Mouse (Mus musculus): ENCODE results near the gene Ugt1a10.
"Not testable (repeated sequence)": the region's sequence is repeated elsewhere in the genome, so short reads cannot be mapped to it uniquely, and the experiment has no call there.

Ugt1a10 gene

DNA sequence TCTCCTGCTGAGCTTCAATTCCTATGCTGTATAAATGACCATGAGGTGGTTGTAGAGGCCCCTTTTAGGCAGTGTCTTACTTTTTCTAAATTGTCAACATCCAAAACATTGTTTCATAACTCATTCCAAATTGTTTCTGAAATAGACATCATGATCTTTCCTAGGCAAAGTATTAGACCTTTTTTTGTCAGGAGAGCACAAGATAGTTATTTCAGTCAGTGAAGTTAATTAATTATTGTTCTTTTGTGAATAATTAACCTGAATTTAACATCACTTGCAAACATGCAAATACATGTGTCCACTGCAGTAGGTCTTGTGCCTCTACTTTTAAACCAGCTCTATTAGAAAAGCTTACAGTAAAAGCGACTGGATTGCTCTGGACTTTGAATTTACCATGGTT is at the start of gene Ugt1a10:
TSS of gene Ugt1a10 (plus strand) at position 301 of the 400 bp plus-strand sequence.
- in situ Hi-C loops (cut with MboI, MseI) = loop anchor here in 1 of 2 experiments (5.0 kb wide), 1 partner anchor 48 kb away; the partner anchor contains the start of gene Usp40

DNA sequence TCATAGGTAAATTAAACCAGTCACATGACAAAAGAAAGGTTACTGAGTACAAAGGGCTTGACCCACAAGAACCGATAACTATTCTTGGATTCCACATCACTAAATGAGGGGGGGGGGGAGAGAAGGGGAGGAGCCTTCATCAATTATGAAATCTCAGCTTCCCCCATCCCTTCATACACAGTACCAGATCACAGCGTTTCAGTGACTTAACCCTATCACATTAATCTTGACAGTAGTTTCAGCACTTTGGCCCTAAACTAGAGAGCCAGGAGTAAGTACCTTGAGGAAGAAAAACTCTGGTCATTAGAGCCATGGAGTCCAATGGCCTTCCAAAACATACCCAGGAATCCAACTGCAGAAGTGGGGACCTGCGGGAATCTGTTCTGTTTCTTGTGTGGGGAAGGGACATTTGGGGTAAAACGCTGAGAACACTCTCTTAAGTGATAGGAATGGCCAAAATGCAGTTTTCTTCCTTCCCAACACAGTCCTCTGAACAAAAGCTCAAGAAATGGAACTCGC is 47.4 kb upstream of the Ugt1a10 start:
- in situ Hi-C loops (cut with MboI, MseI) = loop anchor here in 1 of 2 experiments (5.0 kb wide), 1 partner anchor 50 kb away; the partner anchor contains the start of gene Ugt1a10

DNA sequence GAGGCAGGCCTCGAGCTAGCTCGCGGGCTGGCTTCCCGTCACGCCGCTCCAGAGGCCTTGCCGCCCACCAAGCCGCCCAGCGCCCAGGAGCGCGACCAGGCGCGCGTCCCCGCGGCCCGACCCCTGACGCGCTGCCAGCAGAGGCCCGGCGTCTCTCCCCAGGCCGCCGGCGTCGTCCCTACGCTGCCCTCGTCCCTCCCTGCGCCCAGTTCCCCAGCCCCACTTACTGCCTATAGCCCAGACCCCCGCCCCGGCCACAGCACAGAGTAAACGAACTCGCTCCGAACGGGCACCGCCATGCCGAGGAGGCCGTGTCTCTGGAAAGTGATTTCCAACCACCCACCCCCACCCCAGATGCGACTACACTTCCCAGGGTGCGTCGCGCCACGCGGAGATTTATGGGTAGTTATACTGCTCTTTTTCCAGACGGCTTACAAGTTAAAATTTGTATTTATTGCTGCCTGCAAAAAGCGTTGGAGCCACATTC is 46.9 kb upstream of the Ugt1a10 start, which contains the start of gene Usp40:
TSS of gene Usp40 (minus strand) at position 341 of the 487 bp plus-strand sequence.
- in situ Hi-C loops (cut with MboI, MseI) = loop anchor here in 1 of 2 experiments (5.0 kb wide), 1 partner anchor 49 kb away; the partner anchor contains the start of gene Ugt1a10

DNA sequence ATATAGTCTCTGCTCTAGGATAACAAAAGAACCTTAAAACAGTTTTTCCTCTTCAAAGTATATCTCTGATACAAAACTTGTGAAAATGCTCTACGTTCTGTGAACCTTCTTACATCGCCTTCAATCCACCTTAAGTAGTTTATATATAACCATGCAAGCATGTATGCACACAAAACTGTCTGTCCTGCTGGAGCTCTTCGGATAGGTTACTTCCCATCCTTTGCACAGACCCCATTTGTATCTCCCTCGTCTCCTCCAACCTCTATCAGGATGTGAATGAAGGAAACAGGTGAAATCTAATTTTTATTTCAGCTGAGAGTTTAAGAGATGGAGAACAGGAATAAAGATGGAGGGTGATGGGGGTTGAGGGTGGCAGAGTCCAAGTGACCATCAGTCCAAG is 46.5 kb upstream of the Ugt1a10 start:
- in situ Hi-C loops (cut with MboI, MseI) = loop anchor here in 1 of 2 experiments (5.0 kb wide), 1 partner anchor 49 kb away; the partner anchor contains the start of gene Ugt1a10

DNA sequence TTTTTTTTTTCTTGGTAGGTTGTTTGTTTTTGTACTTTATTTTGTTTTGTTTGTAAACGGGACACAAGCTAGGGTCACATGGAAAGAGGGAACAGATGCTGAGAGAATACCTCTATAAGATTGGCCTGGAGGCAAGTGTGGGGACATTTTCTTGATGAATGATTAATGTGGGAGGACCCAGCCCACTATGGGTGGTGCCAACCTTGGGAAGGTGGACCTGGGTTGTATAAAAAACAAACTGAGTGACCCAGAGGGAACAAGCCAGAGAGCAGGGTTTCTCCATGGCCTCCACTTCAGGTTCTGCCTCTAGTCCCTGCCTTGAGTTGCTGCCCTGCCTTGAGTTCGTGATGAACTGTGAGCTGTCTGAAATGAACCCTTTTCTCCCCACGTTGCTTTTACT is 45.7 kb upstream of the Ugt1a10 start:
- in situ Hi-C loops (cut with MboI, MseI) = loop anchor here in 1 of 2 experiments (5.0 kb wide), 1 partner anchor 48 kb away; the partner anchor contains the start of gene Ugt1a10

DNA sequence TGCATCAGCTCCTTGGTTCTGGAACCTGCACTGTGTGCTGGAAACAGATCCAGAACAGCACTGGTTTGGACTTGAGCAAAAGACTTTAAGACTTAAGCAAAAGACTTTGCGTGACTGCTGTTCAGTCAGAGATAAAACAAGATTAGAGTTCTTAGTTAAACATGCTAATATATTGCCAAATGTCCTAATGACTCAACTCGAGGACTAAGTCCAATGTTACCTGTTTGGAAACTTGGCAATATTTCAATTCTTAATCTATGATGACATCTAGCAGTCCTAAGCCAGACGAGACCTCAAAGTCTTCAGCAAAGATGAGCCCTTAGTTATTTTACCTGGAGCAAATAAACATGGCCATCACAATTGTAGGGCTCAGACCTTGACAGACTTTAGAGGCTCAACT is 41.5 kb upstream of the Ugt1a10 start:
- in situ Hi-C loops (cut with MboI, MseI) = no loop called here

DNA sequence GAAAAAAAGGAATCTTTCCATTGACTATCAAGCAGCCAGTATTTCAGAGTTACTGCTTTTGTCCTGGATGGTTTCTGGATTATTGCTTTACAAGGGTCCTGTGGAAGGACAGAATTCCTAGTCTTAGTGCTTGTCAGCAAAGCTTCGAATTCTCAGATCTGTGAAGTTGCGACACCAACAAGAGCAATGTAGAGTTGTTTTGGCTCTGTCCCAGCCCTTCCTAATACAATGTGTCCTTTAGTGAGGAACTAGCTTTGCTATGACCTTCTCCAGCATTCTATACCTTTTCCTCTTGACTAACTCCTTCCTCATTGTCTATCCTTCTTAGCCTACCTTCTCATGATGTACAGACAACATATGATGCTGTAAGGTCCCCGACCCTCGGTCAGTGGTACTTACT is 41.0 kb upstream of the Ugt1a10 start:
- in situ Hi-C loops (cut with MboI, MseI) = no loop called here

DNA sequence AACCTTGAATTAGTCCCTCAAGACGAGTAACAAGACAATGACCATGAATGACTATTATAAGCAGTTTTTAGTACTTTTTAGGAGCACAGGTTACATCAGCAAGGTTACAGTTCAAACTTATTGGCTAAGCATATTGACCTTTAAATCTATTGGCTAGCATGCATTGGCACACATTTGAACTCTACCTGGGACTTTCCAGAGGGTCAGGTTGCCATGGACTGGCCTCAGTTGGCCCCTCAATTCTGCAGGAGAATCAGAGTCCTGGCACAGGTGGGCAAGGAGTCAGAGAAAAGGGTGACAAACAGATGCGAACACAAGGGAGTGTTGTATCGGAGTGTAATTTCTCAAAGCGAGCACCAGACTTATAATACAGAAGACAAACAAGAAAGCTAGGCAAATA is 40.5 kb upstream of the Ugt1a10 start:
- in situ Hi-C loops (cut with MboI, MseI) = loop anchor here in 1 of 2 experiments (5.0 kb wide), 1 partner anchor 108 kb away; no protein-coding TSS in a partner anchor

DNA sequence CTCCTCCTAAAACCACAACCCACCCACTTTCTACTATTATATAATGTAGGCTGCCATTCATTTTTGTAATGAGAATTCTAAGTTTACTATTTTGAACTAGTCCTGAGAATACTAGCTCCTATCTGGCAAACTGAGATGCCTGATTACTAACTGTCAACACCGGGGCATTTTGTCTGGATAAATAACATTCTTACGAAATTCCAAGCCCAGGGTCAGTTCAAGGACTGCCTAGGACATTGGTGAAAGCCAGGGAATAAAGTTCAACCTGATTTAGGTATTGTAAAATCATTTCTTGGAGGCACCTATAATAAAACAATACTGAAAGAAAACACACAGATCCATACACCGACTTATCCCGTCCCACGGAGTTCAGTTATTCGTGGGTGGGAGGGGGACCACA is 39.8 kb upstream of the Ugt1a10 start:
- in situ Hi-C loops (cut with MboI, MseI) = loop anchor here in 1 of 2 experiments (5.0 kb wide), 1 partner anchor 107 kb away; no protein-coding TSS in a partner anchor

DNA sequence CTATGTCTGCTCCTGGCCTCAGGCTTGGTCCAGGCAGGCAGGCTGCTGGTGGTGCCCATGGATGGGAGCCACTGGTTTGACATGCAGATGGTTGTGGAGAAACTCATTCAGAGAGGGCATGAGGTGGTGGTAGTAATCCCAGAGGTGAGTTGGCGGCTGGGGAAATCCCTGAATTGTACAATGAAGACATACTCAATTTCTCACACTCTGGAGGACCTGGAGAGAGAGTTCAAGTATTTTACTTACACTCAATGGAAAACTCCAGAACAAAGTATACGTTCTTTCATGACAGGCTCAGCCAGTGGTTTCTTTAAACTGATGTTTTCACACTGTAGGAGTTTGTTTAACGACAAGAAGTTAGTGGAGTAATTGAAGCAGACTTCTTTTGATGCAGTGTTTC is 29.9 kb upstream of the Ugt1a10 start:
- in situ Hi-C loops (cut with MboI, MseI) = not testable (repeated sequence)

DNA sequence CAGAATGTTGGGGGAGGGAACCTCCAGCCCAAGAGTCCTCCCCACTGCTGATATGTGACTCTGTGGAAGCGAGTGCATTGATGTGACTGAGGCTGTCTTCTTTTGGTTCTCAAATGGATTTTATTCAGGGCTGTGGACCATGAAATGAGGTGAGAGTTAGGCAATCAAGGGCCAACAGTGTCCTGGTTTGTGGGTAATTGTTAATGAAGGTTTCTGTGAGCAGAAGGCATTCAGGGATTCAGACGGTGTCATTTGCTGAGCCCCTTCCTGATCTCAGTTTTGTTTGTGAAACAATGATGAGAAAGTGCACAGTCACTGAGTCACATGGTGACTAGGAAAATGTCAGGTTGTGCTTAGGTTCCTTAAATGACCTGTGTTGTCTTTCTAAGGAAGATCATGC is 12.1 kb upstream of the Ugt1a10 start:
- in situ Hi-C loops (cut with MboI, MseI) = not testable (repeated sequence)

DNA sequence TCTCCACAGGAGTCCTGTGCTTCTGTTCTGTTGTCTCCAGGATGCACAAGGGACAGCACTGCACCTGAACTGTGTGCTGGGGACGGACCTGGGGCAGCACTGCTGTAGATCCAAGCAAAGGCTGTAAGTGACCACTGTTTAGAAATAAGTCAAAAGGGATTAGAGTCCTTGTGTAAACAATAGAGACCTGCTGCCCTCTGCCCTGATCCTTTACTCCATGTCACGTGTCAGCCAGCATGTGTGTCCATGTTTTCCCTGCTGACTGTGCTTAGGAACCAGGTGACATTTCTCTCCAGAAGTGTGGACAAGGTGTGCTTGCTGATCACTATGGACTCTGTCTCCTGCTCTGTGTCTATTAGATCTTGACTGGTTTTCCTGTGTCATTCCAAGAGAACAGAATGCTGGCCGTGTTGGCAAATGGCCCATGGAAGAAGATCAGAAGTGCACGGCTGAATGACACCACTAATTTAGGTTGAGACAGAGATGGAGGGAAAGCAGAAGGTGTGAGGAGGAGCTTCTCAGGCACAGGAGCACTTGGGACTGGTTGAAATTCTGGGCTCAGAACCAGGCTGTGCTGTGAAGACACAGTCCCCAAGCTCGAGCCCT is 10.3 kb upstream of the Ugt1a10 start:
- in situ Hi-C loops (cut with MboI, MseI) = not testable (repeated sequence)

DNA sequence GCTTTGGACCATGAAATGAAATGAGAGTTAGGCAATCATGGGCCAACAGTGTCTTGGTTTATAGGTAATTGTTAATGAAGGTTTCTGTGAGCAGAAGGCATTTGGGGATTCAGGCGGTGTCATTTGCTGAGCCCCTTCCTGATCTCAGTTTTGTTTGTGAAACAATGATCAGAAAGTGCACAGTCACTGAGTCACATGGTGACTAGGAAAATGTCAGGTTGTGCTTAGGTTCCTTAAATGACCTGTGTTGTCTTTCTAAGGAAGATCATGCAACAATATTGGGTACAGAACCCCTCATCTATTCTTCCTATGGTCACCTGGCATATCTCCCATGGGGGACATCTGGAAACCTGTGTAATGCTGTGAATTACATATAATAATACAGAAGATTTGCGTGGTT is 7.8 kb upstream of the Ugt1a10 start:
- in situ Hi-C loops (cut with MboI, MseI) = not testable (repeated sequence)

DNA sequence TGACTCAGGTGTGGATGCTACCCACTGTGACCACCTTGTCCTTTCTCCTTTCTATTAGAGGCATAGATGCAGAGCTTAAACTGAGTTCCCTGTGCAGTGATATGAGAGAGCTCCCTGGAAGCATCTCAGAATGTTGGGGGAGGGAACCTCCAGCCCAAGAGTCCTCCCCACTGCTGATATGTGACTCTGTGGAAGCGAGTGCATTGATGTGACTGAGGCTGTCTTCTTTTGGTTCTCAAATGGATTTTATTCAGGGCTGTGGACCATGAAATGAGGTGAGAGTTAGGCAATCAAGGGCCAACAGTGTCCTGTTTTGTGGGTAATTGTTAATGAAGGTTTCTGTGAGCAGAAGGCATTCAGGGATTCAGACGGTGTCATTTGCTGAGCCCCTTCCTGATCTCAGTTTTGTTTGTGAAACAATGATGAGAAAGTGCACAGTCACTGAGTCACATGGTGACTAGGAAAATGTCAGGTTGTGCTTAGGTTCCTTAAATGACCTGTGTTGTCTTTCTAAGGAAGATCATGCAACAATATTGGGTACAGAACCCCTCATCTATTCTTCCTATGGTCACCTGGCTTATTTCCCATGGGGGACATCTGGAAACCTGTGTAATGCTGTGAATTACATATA is 11.4 kb downstream of the Ugt1a10 start:
- in situ Hi-C loops (cut with MboI, MseI) = not testable (repeated sequence)

DNA sequence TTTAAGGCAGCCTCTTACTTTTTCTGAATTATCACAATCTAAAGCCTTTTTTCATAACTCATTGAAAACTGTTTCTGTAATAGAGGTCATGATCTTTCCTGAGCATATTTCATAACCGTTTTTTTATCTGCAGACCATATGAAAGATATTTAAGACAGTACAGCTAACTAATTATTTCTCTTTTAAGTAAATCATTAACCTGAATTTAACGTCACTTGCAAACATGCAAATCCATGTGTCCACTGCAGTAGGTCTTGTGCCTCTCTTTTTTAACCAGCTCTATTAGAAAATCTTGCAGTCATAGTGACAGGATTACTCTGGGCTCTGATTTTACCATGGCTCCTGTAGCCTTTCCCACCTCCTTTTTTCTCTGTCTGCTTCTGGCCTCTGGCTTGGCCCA is 15.3 kb downstream of the Ugt1a10 start, which contains the start of gene Ugt1a9:
TSS of gene Ugt1a9 (plus strand) at position 306 of the 400 bp plus-strand sequence.
- in situ Hi-C loops (cut with MboI, MseI) = no loop called here

DNA sequence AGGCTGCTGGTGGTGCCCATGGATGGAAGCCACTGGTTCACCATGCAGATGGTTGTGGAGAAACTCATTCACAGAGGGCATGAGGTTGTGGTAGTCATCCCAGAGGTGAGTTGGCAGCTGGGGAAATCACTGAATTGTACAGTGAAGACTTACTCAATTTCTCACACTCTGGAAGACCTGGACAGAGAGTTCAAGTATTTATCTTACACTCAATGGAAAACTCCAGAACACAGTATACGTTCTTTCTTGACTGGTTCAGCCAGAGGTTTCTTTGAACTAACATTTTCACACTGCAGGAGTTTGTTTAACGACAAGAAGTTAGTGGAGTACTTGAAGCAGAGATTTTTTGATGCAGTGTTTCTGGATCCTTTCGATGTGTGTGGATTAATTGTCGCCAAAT is 15.7 kb downstream of the Ugt1a10 start:
- in situ Hi-C loops (cut with MboI, MseI) = no loop called here

DNA sequence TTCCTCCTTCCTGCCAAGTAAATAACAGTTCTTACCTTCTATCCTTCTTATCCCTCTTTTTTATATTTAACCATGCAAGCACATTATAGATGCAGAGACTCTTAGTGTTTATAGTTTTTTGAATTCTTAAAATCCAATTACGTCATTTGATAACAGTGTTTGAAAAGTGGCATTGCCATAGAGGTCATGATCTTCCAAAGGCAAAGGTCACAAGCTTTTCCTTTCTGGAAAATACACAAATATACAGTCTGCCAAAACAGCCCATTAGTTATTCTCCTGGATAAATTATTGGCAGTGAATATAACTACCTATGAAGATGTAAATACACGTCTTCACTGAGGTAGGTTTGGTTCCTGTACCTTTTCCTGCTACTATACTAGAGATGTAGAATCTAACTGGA is 19.3 kb downstream of the Ugt1a10 start:
- in situ Hi-C loops (cut with MboI, MseI) = no loop called here

DNA sequence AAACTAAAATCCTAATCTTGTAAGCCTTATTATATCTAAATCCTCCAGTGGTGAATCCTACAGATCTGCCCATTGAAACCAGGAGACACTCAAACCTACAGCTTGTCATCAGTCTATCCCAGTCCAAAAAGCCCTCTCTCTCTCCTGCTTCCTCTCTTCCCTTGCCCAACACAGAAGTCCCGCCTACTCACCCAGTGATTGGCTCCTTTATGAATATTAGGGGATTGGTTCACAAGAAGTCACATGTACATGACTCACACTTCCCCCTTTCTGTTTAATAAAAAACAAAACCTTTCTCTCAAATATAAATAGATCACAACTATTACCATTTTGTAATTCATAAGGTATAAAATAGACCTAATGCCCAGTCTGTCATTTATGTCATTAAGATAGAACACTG is 21.9 kb downstream of the Ugt1a10 start:
- in situ Hi-C loops (cut with MboI, MseI) = no loop called here

DNA sequence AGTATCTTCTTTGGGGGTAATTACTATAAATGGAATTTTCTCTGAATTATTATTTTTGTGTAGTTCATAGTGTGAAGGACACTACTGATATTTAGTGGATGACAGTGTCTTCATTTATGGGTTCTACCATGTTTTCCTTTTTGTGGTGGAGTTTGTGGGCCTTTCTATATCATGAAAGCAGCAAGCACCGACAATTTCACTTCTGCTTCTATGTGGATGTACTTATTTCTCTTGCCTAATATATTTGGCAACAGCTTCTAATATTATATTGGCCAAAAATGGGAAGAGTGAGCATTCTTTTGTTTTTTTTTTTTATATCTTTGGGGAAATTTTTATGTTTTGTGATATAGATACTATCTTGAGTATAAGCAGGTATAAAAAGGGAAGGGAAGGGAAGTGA is 26.5 kb downstream of the Ugt1a10 start:
- in situ Hi-C loops (cut with MboI, MseI) = no loop called here

DNA sequence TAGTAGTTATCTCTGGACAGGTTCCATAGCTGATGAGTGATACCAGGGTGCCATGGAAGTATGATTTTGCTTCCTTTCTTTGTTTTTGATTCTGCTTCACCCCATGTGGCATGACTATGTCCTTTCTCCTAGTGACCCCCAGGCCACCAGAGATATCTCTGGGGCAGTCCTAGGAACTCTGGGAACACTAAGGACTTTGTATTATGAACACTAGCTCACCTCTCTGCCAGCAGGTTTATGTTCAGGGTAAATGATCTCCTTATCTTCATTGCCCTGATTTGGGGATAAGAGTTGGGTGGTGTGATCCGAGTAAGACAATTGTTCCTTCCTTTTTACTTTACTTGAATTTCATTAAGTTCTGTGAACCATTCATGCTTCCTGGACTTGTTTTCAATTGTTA is 30.9 kb downstream of the Ugt1a10 start:
- in situ Hi-C loops (cut with MboI, MseI) = no loop called here

DNA sequence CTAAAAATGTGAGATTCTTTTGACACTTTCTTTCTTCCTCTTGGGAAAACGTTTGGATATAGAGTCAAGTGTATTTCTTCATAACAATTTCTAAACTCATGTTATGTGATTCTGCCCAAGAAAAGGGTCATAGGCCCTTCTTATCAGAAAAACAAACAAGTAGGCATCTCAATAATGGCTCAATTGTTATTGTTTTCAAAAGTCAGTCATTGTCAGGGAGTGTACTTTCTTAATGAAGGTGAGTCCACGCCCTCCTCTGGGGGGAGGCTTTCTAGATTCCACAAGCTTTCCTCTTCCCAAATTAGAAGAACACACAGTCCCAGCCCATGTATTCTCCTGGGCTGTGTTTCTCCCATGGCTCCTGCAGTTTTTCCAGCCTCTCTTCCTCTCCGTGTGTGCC is 32.3 kb downstream of the Ugt1a10 start, which contains the start of gene Ugt1a8:
TSS of gene Ugt1a8 (plus strand) at position 301 of the 400 bp plus-strand sequence.
- in situ Hi-C loops (cut with MboI, MseI) = no loop called here

DNA sequence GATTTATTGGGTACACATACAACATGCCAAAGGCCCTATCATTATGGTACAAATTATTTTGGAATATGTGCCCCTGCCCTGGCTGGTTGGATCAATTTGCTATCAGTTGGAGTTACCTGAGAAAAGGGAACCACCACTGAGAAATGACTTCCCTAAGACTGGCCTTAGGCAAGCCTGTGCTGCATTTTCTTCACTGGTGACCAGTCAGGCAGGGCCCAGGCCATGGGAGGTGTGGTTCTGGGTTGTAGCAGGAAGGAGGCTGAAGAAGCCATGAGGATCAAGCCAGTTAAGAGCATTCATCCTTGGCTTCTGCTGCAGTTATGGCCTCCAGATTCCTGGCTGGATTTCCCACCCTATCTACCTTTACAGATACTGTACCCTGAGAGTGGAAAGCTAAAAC is 37.2 kb downstream of the Ugt1a10 start:
- in situ Hi-C loops (cut with MboI, MseI) = loop anchor here in 1 of 2 experiments (5.0 to 10.0 kb wide), 2 partner anchors 230 to 1478 kb away; no protein-coding TSS in a partner anchor

All from T-helper 17 cell (primary cell).